Mouse (Mus musculus) lung, postnatal 4 days (tissue): Measurements from ENCODE around the gene Wipi1.

Source experiments
- DNase-seq, 2 experiments: peaks; one replicate each; pipeline ENCODE4 v3.0.0; 2021

The Wipi1 gene

GRCm38 (mm10) chr11:109535966-109536365, 75.8 kb downstream of the Wipi1 start:
- no peak for DNase-seq

GRCm38 (mm10) chr11:109530030-109530429, 81.7 kb downstream of the Wipi1 start:
- DNase-seq: peak in 1 of 2 experiments; percentile 27

GRCm38 (mm10) chr11:109525571-109525970, 86.2 kb downstream of the Wipi1 start:
- DNase-seq: no peak

GRCm38 (mm10) chr11:109524869-109525268, 86.9 kb downstream of the Wipi1 start:
- no peak for DNase-seq
